Mouse (Mus musculus): ENCODE measurements around the gene Gm10309. TPM values are rescaled to one million over a fixed set of nuclear protein-coding genes. Genes with fewer than 3 reads are reported as not detected.
A peak's percentile ranks its signal among the peaks of the same experiment; 100 is the strongest.

Gm10309 gene
- total RNA-seq (2014; rRNA removed), result not detected in 2 replicates
- polyA plus RNA-seq (2015; fragmentation: Nextera tagmentation; extraction: Ambion mirVana), result 0.14 and 0.30 TPM in 2 replicates

DNA sequence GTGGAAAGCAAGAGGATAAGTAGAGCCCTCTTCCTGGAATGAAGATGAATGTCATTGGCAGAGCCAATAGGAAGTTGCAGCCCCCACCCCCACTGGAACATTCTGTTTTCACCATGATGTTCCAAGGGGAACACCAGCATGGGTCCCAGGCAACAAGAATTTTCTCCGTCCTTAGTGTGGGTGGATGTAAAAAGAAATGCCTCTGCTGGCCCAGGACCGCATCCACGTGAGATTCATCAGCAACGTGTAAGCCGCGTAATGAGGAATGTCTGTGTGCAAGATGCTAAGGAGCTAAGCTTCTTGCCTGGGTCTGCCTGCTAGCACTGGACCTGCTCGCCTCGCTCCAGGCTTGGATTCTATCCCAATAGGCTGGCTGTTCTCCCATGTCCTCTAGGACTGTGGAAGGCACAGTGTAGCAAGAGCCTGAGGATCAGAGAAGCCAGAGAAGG is at the start of gene Gm10309:
TSS of gene Gm10309 (minus strand) at position 50 of the 449 bp plus-strand sequence.
- no peak within 1 kb of the TSS for H3K9ac ChIP-seq (replicated peaks; ENCODE audit: low read length)
- no peaks in the 10 kb centered on the region for H3K4me1 ChIP-seq (ENCODE audit: insufficient read depth, low read length)
- no peak within 1 kb of the TSS for H3K27ac ChIP-seq
- 71% methylated on average over 8 of the region's 8 CpGs for WGBS
- no peak for TF ChIP-seq CTCF (IDR thresholded peaks at IDR 0.05; ENCODE audit: low read depth)
- peak; percentile 21 for DNase-seq (ENCODE audit: low spot score)
- H3K9me3 ChIP-seq (ENCODE audit: low read length), result no peaks in the 10 kb centered on the region
- no peak within 1 kb of the TSS for H3K4me3 ChIP-seq (ENCODE audit: low read length)
- H3K36me3 ChIP-seq (ENCODE audit: insufficient read depth, low read length), result no peaks in the 10 kb centered on the region
- H3K27me3 ChIP-seq (ENCODE audit: insufficient read depth, low read length), result no peaks in the 10 kb centered on the region
- ATAC-seq, result 0 out of 2 replicates have a peak, but pooled peaks have one; percentile 24
- H3K4me2 ChIP-seq (ENCODE audit: low read depth, low read length), result no peak within 1 kb of the TSS

- no peak for DNase-seq (ENCODE audit: low spot score)
- no peak for TF ChIP-seq CTCF (IDR thresholded peaks at IDR 0.05; ENCODE audit: low read depth)
- WGBS, result 77% methylated on average over 6 of the region's 6 CpGs
- Histone ChIP-seq H3K27me3 (ENCODE audit: insufficient read depth, low read length) (no peaks in the 10 kb centered on the region), H3K27ac (no peak overlapping the region), H3K4me1 (ENCODE audit: insufficient read depth, low read length) (no peaks in the 10 kb centered on the region), H3K4me3 (ENCODE audit: low read length) (no peak overlapping the region), H3K36me3 (ENCODE audit: insufficient read depth, low read length) (no peaks in the 10 kb centered on the region), H3K4me2 (ENCODE audit: low read depth, low read length) (no peak overlapping the region), H3K9ac (replicated peaks; ENCODE audit: low read length) (no peak overlapping the region), H3K9me3 (ENCODE audit: low read length) (no peaks in the 10 kb centered on the region)
- ATAC-seq, result no peak
Observed at GRCm38 (mm10) chr17:86551995-86552394, 47.0 kb upstream of the Gm10309 start.

DNA sequence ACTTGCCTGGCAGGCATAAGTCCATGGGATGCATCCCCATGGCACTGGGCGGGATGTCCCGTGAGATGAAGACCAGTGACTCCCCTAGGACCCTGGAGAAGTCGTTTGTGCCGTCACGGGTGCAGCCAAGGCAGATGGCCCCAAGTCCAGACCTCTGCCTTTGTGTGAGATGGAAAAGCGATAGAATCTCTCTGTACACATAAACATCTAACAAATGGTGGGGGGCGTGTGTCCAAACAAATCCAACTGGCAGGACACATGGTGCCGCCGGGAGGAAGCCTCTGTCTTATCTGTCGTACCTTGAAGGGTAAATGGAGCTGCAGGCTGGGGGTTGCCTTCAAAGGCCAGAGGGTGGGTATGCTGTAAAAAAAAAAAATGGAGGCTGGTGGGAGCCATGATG is 46.5 kb upstream of the Gm10309 start:
- Histone ChIP-seq H3K36me3 (ENCODE audit: insufficient read depth, low read length) (no peaks in the 10 kb centered on the region), H3K27me3 (ENCODE audit: insufficient read depth, low read length) (no peaks in the 10 kb centered on the region), H3K4me2 (ENCODE audit: low read depth, low read length) (no peak overlapping the region), H3K4me3 (ENCODE audit: low read length) (no peak overlapping the region), H3K9ac (replicated peaks; ENCODE audit: low read length) (no peak overlapping the region), H3K4me1 (ENCODE audit: insufficient read depth, low read length) (no peaks in the 10 kb centered on the region), H3K9me3 (ENCODE audit: low read length) (no peaks in the 10 kb centered on the region), H3K27ac (no peak overlapping the region)
- WGBS, result 86% methylated on average over 10 of the region's 10 CpGs
- no peak for TF ChIP-seq CTCF (IDR thresholded peaks at IDR 0.05; ENCODE audit: low read depth)
- DNase-seq (ENCODE audit: low spot score), result no peak
- no peak for ATAC-seq

DNA sequence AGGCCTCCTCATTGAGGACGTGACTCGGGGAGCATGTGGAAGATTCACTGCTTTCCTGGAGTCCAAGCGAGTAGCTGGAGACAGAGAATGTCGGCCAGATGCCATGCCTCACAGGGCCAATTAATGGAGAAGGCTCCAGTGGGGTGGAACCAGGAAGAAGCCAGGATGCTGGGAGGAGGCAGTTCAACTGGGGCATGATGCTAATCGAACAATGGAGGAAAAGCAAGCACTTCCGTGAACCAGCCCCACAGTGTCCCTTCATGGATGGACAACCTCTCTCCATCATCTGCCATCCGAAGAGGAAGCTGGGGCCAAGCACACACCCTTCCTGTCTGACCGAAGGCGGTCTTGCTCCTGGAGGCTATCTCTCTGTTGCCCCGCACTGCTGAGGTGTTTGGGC is 44.1 kb upstream of the Gm10309 start:
- H3K4me3 ChIP-seq (ENCODE audit: low read length), result no peak overlapping the region
- WGBS, result 88% methylated on average over 10 of the region's 10 CpGs
- H3K9ac ChIP-seq (replicated peaks; ENCODE audit: low read length), result no peak overlapping the region
- TF ChIP-seq CTCF (IDR thresholded peaks at IDR 0.05; ENCODE audit: low read depth), result no peak
- DNase-seq (ENCODE audit: low spot score) (no peak), ATAC-seq (no peak)
- H3K4me1 ChIP-seq (ENCODE audit: insufficient read depth, low read length), result no peaks in the 10 kb centered on the region
- H3K27me3 ChIP-seq (ENCODE audit: insufficient read depth, low read length), result no peaks in the 10 kb centered on the region
- H3K36me3 ChIP-seq (ENCODE audit: insufficient read depth, low read length), result no peaks in the 10 kb centered on the region
- H3K27ac ChIP-seq, result no peak overlapping the region
- H3K9me3 ChIP-seq (ENCODE audit: low read length), result no peaks in the 10 kb centered on the region
- no peak overlapping the region for H3K4me2 ChIP-seq (ENCODE audit: low read depth, low read length)

- ATAC-seq (peak; percentile 35; the same call in 1 of the 2 replicates), DNase-seq (ENCODE audit: low spot score) (peak; percentile 21)
- no peak overlapping the region for H3K9ac ChIP-seq (replicated peaks; ENCODE audit: low read length)
- no peak overlapping the region for H3K4me3 ChIP-seq (ENCODE audit: low read length)
- H3K27me3 ChIP-seq (ENCODE audit: insufficient read depth, low read length), result no peaks in the 10 kb centered on the region
- WGBS, result 17% methylated on average over 7 of the region's 7 CpGs
- no peak overlapping the region for H3K4me2 ChIP-seq (ENCODE audit: low read depth, low read length)
- no peaks in the 10 kb centered on the region for H3K9me3 ChIP-seq (ENCODE audit: low read length)
- H3K4me1 ChIP-seq (ENCODE audit: insufficient read depth, low read length), result no peaks in the 10 kb centered on the region
- no peak overlapping the region for H3K27ac ChIP-seq
- no peaks in the 10 kb centered on the region for H3K36me3 ChIP-seq (ENCODE audit: insufficient read depth, low read length)
- TF ChIP-seq CTCF (IDR thresholded peaks at IDR 0.05; ENCODE audit: low read depth), result no peak
Observed at GRCm38 (mm10) chr17:86546529-86546928, 41.5 kb upstream of the Gm10309 start.

DNA sequence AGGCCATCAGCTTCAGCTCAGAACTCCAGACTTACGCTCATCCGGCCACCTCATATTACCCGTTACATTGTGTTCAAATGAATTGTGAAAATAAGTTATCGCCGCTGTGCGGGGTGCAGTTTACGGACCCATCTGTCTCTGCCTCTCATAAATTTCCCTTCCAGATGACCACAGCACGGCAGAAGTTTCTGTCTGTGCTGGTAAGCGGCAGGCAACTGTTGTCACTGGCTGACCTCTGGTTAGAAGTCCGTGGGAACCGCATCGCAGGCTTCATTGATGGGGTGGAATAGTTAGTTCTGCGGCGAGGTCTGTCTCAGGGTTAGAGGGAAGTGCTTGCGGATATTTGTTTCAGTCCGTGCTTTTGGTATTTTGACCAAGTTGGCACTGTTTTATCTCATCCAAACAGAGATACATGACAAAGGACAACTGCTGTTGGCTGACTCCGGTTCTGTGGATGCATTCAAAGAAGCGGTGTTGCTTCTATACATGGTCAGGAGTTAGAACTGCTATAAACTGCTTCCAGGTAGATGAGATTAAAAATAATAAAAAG is 34.9 kb upstream of the Gm10309 start:
- Histone ChIP-seq H3K9me3 (ENCODE audit: low read length) (no peaks in the 10 kb centered on the region), H3K4me2 (ENCODE audit: low read depth, low read length) (no peak overlapping the region), H3K27ac (no peak overlapping the region), H3K4me3 (ENCODE audit: low read length) (no peak overlapping the region), H3K36me3 (ENCODE audit: insufficient read depth, low read length) (no peaks in the 10 kb centered on the region), H3K4me1 (ENCODE audit: insufficient read depth, low read length) (no peaks in the 10 kb centered on the region), H3K27me3 (ENCODE audit: insufficient read depth, low read length) (no peaks in the 10 kb centered on the region), H3K9ac (replicated peaks; ENCODE audit: low read length) (no peak overlapping the region)
- 83% methylated on average over 18 of the region's 18 CpGs for WGBS
- DNase-seq (ENCODE audit: low spot score) (no peak), ATAC-seq (no peak)
- no peak for TF ChIP-seq CTCF (IDR thresholded peaks at IDR 0.05; ENCODE audit: low read depth)
